Mouse (Mus musculus): ENCODE results near the gene Rnf150. TPM values are rescaled to one million over a fixed set of nuclear protein-coding genes. Genes with fewer than 3 reads are reported as not detected.

The Rnf150 gene
- polyA plus RNA-seq, 1 experiment, result 1.7 TPM

GRCm38 (mm10) chr8:82981244-82981855 lies 118.2 kb downstream of the Rnf150 start:
- no peaks in the 10 kb centered on the region for H3K4me1 ChIP-seq (ENCODE audit: control insufficient read depth, insufficient read depth, insufficient read length)
- 82% methylated on average over 4 of the region's 4 CpGs for WGBS
- TF ChIP-seq CTCF (IDR thresholded peaks at IDR 0.05; ENCODE audit: extremely low read depth, insufficient read depth, insufficient read length, insufficient replicate concordance) (no peak), POLR2A (IDR thresholded peaks at IDR 0.05; ENCODE audit: low read depth, low read length) (no peak)
- H3K27me3 ChIP-seq (ENCODE audit: control insufficient read depth, insufficient read depth, low read length), result no peaks in the 10 kb centered on the region
- DNase-seq (ENCODE audit: low read depth in 1 of 2, low spot score in 2 of 2), result no peak
- H3K4me3 ChIP-seq (ENCODE audit: extremely low read depth, insufficient read depth, insufficient read length), result no peak overlapping the region
- H3K36me3 ChIP-seq (ENCODE audit: control insufficient read depth, insufficient read depth, low read length), result no peaks in the 10 kb centered on the region
- H3K27ac ChIP-seq (ENCODE audit: insufficient read depth, low read length), result no peak overlapping the region

- Histone ChIP-seq H3K4me1 (ENCODE audit: control insufficient read depth, insufficient read depth, insufficient read length) (no peaks in the 10 kb centered on the region), H3K27ac (ENCODE audit: insufficient read depth, low read length) (no peak overlapping the region), H3K27me3 (ENCODE audit: control insufficient read depth, insufficient read depth, low read length) (no peaks in the 10 kb centered on the region), H3K36me3 (ENCODE audit: control insufficient read depth, insufficient read depth, low read length) (no peaks in the 10 kb centered on the region), H3K4me3 (ENCODE audit: extremely low read depth, insufficient read depth, insufficient read length) (no peak overlapping the region)
- no peak for DNase-seq (ENCODE audit: low read depth in 1 of 2, low spot score in 2 of 2)
- WGBS, result 22% methylated on average over 1 of the region's 1 CpGs
- TF ChIP-seq POLR2A (IDR thresholded peaks at IDR 0.05; ENCODE audit: low read depth, low read length) (no peak), CTCF (IDR thresholded peaks at IDR 0.05; ENCODE audit: extremely low read depth, insufficient read depth, insufficient read length, insufficient replicate concordance) (no peak)
These were observed 119.7 kb downstream of the Rnf150 start for GRCm38 (mm10) chr8:82982873-82983272.

- TF ChIP-seq POLR2A (IDR thresholded peaks at IDR 0.05; ENCODE audit: low read depth, low read length) (no peak), CTCF (IDR thresholded peaks at IDR 0.05; ENCODE audit: extremely low read depth, insufficient read depth, insufficient read length, insufficient replicate concordance) (no peak)
- Histone ChIP-seq H3K36me3 (ENCODE audit: control insufficient read depth, insufficient read depth, low read length) (no peaks in the 10 kb centered on the region), H3K4me3 (ENCODE audit: extremely low read depth, insufficient read depth, insufficient read length) (no peak overlapping the region), H3K27me3 (ENCODE audit: control insufficient read depth, insufficient read depth, low read length) (no peaks in the 10 kb centered on the region), H3K4me1 (ENCODE audit: control insufficient read depth, insufficient read depth, insufficient read length) (no peaks in the 10 kb centered on the region), H3K27ac (ENCODE audit: insufficient read depth, low read length) (no peak overlapping the region)
- no peak for DNase-seq (ENCODE audit: low read depth in 1 of 2, low spot score in 2 of 2)
- WGBS, result 48% methylated on average over 5 of the region's 5 CpGs
These were observed 120.1 kb downstream of the Rnf150 start for GRCm38 (mm10) chr8:82983301-82983700.

- Histone ChIP-seq H3K4me3 (ENCODE audit: extremely low read depth, insufficient read depth, insufficient read length) (no peak overlapping the region), H3K27ac (ENCODE audit: insufficient read depth, low read length) (peak overlapping the region; percentile 56), H3K4me1 (ENCODE audit: control insufficient read depth, insufficient read depth, insufficient read length) (peaks cover 4% of the 10 kb centered on the region; the same call in 1 of the 2 replicates), H3K27me3 (ENCODE audit: control insufficient read depth, insufficient read depth, low read length) (no peaks in the 10 kb centered on the region), H3K36me3 (ENCODE audit: control insufficient read depth, insufficient read depth, low read length) (no peaks in the 10 kb centered on the region)
- WGBS, result 16% methylated on average over 4 of the region's 4 CpGs
- TF ChIP-seq POLR2A (IDR thresholded peaks at IDR 0.05; ENCODE audit: low read depth, low read length) (no peak), CTCF (IDR thresholded peaks at IDR 0.05; ENCODE audit: extremely low read depth, insufficient read depth, insufficient read length, insufficient replicate concordance) (no peak)
- no peak for DNase-seq (ENCODE audit: low read depth in 1 of 2, low spot score in 2 of 2)
These were observed 128.9 kb downstream of the Rnf150 start for GRCm38 (mm10) chr8:82992093-82992492.

- TF ChIP-seq CTCF (IDR thresholded peaks at IDR 0.05; ENCODE audit: extremely low read depth, insufficient read depth, insufficient read length, insufficient replicate concordance) (no peak), POLR2A (IDR thresholded peaks at IDR 0.05; ENCODE audit: low read depth, low read length) (no peak)
- DNase-seq (ENCODE audit: low read depth in 1 of 2, low spot score in 2 of 2), result no peak
- peaks cover 6% of the 10 kb centered on the region; the same call in 1 of the 2 replicates for H3K4me1 ChIP-seq (ENCODE audit: control insufficient read depth, insufficient read depth, insufficient read length)
- no peak overlapping the region for H3K27ac ChIP-seq (ENCODE audit: insufficient read depth, low read length)
- H3K36me3 ChIP-seq (ENCODE audit: control insufficient read depth, insufficient read depth, low read length), result no peaks in the 10 kb centered on the region
- H3K27me3 ChIP-seq (ENCODE audit: control insufficient read depth, insufficient read depth, low read length), result no peaks in the 10 kb centered on the region
- 86% methylated on average over 3 of the region's 3 CpGs for WGBS
- no peak overlapping the region for H3K4me3 ChIP-seq (ENCODE audit: extremely low read depth, insufficient read depth, insufficient read length)
These were observed 132.7 kb downstream of the Rnf150 start for GRCm38 (mm10) chr8:82995727-82996438.

- Histone ChIP-seq H3K4me1 (ENCODE audit: control insufficient read depth, insufficient read depth, insufficient read length) (peaks cover 5% of the 10 kb centered on the region; the same call in 1 of the 2 replicates), H3K27me3 (ENCODE audit: control insufficient read depth, insufficient read depth, low read length) (no peaks in the 10 kb centered on the region), H3K27ac (ENCODE audit: insufficient read depth, low read length) (no peak overlapping the region), H3K36me3 (ENCODE audit: control insufficient read depth, insufficient read depth, low read length) (no peaks in the 10 kb centered on the region), H3K4me3 (ENCODE audit: extremely low read depth, insufficient read depth, insufficient read length) (no peak overlapping the region)
- no peak for TF ChIP-seq POLR2A (IDR thresholded peaks at IDR 0.05; ENCODE audit: low read depth, low read length)
- no peak for TF ChIP-seq CTCF (IDR thresholded peaks at IDR 0.05; ENCODE audit: extremely low read depth, insufficient read depth, insufficient read length, insufficient replicate concordance)
- 69% methylated on average over 3 of the region's 3 CpGs for WGBS
- DNase-seq (ENCODE audit: low read depth in 1 of 2, low spot score in 2 of 2), result no peak
These were observed 133.7 kb downstream of the Rnf150 start for GRCm38 (mm10) chr8:82996843-82997242.

GRCm38 (mm10) chr8:82998778-82999177 lies 135.6 kb downstream of the Rnf150 start:
- 46% methylated on average over 2 of the region's 2 CpGs for WGBS
- no peak overlapping the region for H3K4me3 ChIP-seq (ENCODE audit: extremely low read depth, insufficient read depth, insufficient read length)
- peaks cover 2% of the 10 kb centered on the region; the same call in 1 of the 2 replicates for H3K4me1 ChIP-seq (ENCODE audit: control insufficient read depth, insufficient read depth, insufficient read length)
- TF ChIP-seq CTCF (IDR thresholded peaks at IDR 0.05; ENCODE audit: extremely low read depth, insufficient read depth, insufficient read length, insufficient replicate concordance) (no peak), POLR2A (IDR thresholded peaks at IDR 0.05; ENCODE audit: low read depth, low read length) (no peak)
- no peaks in the 10 kb centered on the region for H3K27me3 ChIP-seq (ENCODE audit: control insufficient read depth, insufficient read depth, low read length)
- no peaks in the 10 kb centered on the region for H3K36me3 ChIP-seq (ENCODE audit: control insufficient read depth, insufficient read depth, low read length)
- no peak overlapping the region for H3K27ac ChIP-seq (ENCODE audit: insufficient read depth, low read length)
- no peak for DNase-seq (ENCODE audit: low read depth in 1 of 2, low spot score in 2 of 2)

All from spleen, adult 2 months (tissue).